9 mouse cellular contexts compared by ENCODE assay signal in the genomic region with DNA sequence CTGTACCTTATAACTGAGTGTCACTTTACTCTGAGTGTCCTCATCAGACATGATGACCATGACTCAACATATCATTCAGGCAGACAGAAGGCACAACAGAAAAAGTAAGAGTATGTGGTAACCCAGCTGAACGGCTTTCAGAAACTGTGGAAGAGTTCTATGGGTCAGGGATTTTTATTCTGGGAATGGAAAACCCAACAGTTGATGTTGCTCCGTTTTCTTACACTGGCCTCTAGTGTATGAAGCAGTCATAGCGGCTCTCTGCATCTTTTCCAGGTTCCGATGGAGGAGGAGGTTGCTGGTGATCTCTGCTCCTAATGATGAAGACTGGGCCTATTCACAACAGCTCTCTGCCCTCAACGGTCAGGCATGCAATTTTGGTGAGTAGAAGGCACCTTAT. TPM values are rescaled to one million over a fixed set of nuclear protein-coding genes. Genes with fewer than 3 reads are reported as not detected.
DNase-seq lines count a peak whose midpoint lies in the region; ATAC-seq lines count a peak whose summit lies in the region.
"Had no signal": no experiment of that assay in that cellular context is flagged by ENCODE, and none has a peak within 500 bp of the region (broad histone marks: within the 10 kb centered on the region; RNA-seq: fewer than 3 reads in every experiment).

No protein-coding gene starts in this region.

- ATAC-seq in hindbrain, embryonic 14.5 days (ENCODE audit: low FRiP score), result no peak

- WGBS in heart, embryonic 10.5 days, result 66% methylated on average over 5 of the region's 5 CpGs
- WGBS in hindbrain, embryonic 14.5 days, result 83% methylated on average over 5 of the region's 5 CpGs

- H3K27ac ChIP-seq in heart, embryonic 10.5 days, result no peak overlapping the region
- H3K27ac ChIP-seq in hindbrain, embryonic 14.5 days, result no peak overlapping the region
- H3K27ac ChIP-seq: embryonic facial prominence, embryonic 15.5 days had no signal

- H3K4me1 ChIP-seq in heart, embryonic 10.5 days, result peaks cover 20% of the 10 kb centered on the region
- no peaks in the 10 kb centered on the region for H3K4me1 ChIP-seq in hindbrain, embryonic 14.5 days (replicated peaks; ENCODE audit: control insufficient read depth, insufficient read depth, low read length)
- H3K4me1 ChIP-seq: embryonic facial prominence, embryonic 15.5 days had no signal

- H3K4me2 ChIP-seq in hindbrain, embryonic 14.5 days (replicated peaks), result no peak overlapping the region
- H3K4me2 ChIP-seq: embryonic facial prominence, embryonic 15.5 days had no signal

- peak; percentile 28 for DNase-seq in adrenal gland, adult 2 months
- no peak for DNase-seq in adrenal gland, postnatal 25 days
- peak; percentile 40 for DNase-seq in heart, adult 8-10 months (ENCODE audit: low spot score)
- DNase-seq in heart, embryonic 10.5 days (ENCODE audit: low spot score), result no peak
- peak; percentile 53 for DNase-seq in lung, postnatal 10 days
- DNase-seq in lung, adult 18-20 months, result no peak
- peak; percentile 23 to 51 for DNase-seq in heart, adult 9 months (ENCODE audit: low spot score in 2 of 2)
- DNase-seq in hindbrain, embryonic 14.5 days (ENCODE audit: low spot score), result no peak

- H3K27me3 ChIP-seq in heart, embryonic 10.5 days (ENCODE audit: insufficient read depth, poor library complexity, severe bottlenecking), result no peaks in the 10 kb centered on the region
- H3K27me3 ChIP-seq in hindbrain, embryonic 14.5 days (ENCODE audit: control insufficient read depth, insufficient read depth, low read length), result no peaks in the 10 kb centered on the region
- H3K27me3 ChIP-seq: embryonic facial prominence, embryonic 15.5 days had no signal

- no peak overlapping the region for H3K9ac ChIP-seq in hindbrain, embryonic 14.5 days
- H3K9ac ChIP-seq: embryonic facial prominence, embryonic 15.5 days had no signal

- peaks cover 30% of the 10 kb centered on the region for H3K36me3 ChIP-seq in heart, embryonic 10.5 days
- no peaks in the 10 kb centered on the region for H3K36me3 ChIP-seq in hindbrain, embryonic 14.5 days (replicated peaks; ENCODE audit: control insufficient read depth, insufficient read depth)

- H3K9me3 ChIP-seq in heart, embryonic 10.5 days, result no peaks in the 10 kb centered on the region
- H3K9me3 ChIP-seq in hindbrain, embryonic 14.5 days (ENCODE audit: control insufficient read depth, low read length), result no peaks in the 10 kb centered on the region
- H3K9me3 ChIP-seq: embryonic facial prominence, embryonic 15.5 days had no signal

- no peak overlapping the region for H3K4me3 ChIP-seq in heart, embryonic 10.5 days
- H3K4me3 ChIP-seq in hindbrain, embryonic 14.5 days (replicated peaks; ENCODE audit: low read length), result no peak overlapping the region
- H3K4me3 ChIP-seq: embryonic facial prominence, embryonic 15.5 days had no signal

RNA-seq across cellular contexts. Expression of a gene that starts 29.4 kb away (rescaled TPM):
- total RNA-seq in adrenal gland, adult 2 months (2021), result 10 to 100 TPM; 40.7 to 53.4 TPM
- polyA plus RNA-seq in adrenal gland, adult 2 months (2012; rRNA removed), result 19.2 and 19.8 TPM in 2 replicates
- 18.3 and 19.0 TPM in 2 replicates for total RNA-seq in adrenal gland, postnatal 25 days (2021)
- total RNA-seq in heart, adult 8-10 months (2022), result 10 to 100 TPM; 41.6 to 54.5 (median 48.7) TPM
- polyA plus RNA-seq in heart, embryonic 10.5 days (2016; fragmentation: Nextera tagmentation; extraction: Ambion mirVana), result 66.7 and 78.8 TPM in 2 replicates
- 11.5 and 15.5 TPM in 2 replicates for polyA plus RNA-seq in hindbrain, embryonic 14.5 days (2014; fragmentation: Nextera tagmentation; extraction: Ambion mirVana)

RNA-seq across cellular contexts. Expression of a gene that starts 35.9 kb away (rescaled TPM):
- 10 to 100 TPM; 29.4 to 35.2 TPM for total RNA-seq in adrenal gland, adult 2 months (2021)
- polyA plus RNA-seq in adrenal gland, adult 2 months (2012; rRNA removed), result 4.7 and 5.7 TPM in 2 replicates
- 24.7 and 48.4 TPM in 2 replicates for total RNA-seq in adrenal gland, postnatal 25 days (2021)
- 10 to 100 TPM in 2 of 4 experiments, 1 to 10 TPM in 2; 8.8 to 12.6 (median 10.2) TPM for total RNA-seq in heart, adult 8-10 months (2022)
- polyA plus RNA-seq in heart, embryonic 10.5 days (2016; fragmentation: Nextera tagmentation; extraction: Ambion mirVana), result 13.9 and 14.0 TPM in 2 replicates
- polyA plus RNA-seq in hindbrain, embryonic 14.5 days (2014; fragmentation: Nextera tagmentation; extraction: Ambion mirVana), result 36.5 and 38.6 TPM in 2 replicates

RNA-seq across cellular contexts. Expression of a gene that starts 36.0 kb away (rescaled TPM):
- total RNA-seq in adrenal gland, adult 2 months (2021), result 10 to 100 TPM; 52.5 to 62.2 TPM
- 44.0 and 55.5 TPM in 2 replicates for polyA plus RNA-seq in adrenal gland, adult 2 months (2012; rRNA removed)
- total RNA-seq in adrenal gland, postnatal 25 days (2021), result 63.6 and 64.4 TPM in 2 replicates
- total RNA-seq in heart, adult 8-10 months (2022), result 10 to 100 TPM; 21.6 to 24.2 (median 22.4) TPM
- 35.6 and 39.6 TPM in 2 replicates for polyA plus RNA-seq in heart, embryonic 10.5 days (2016; fragmentation: Nextera tagmentation; extraction: Ambion mirVana)
- 48.6 and 54.2 TPM in 2 replicates for polyA plus RNA-seq in hindbrain, embryonic 14.5 days (2014; fragmentation: Nextera tagmentation; extraction: Ambion mirVana)

Comparison
In these comparisons a context has a peak if more than half of its experiments do, and no peak if none do; other contexts are left out.
1. DNase-seq: peak in adrenal gland, adult 2 months (single experiment), heart, adult 8-10 months (single experiment), lung, postnatal 10 days (single experiment) and heart, adult 9 months (2 of 2); none in adrenal gland, postnatal 25 days (single experiment), heart, embryonic 10.5 days (single experiment), lung, adult 18-20 months (0 of 2) and hindbrain, embryonic 14.5 days (single experiment).